Mouse (Mus musculus) B cell, adult 2 months (primary cell): ENCODE data around the gene Clrn1.
"Not testable (repeated sequence)": the region's sequence is repeated elsewhere in the genome, so short reads cannot be mapped to it uniquely, and the experiment has no call there.

Experiments used
- DNase-seq, 2 experiments: peaks; one replicate each; pipeline ENCODE4 v3.0.0; 2022

The Clrn1 gene

DNA sequence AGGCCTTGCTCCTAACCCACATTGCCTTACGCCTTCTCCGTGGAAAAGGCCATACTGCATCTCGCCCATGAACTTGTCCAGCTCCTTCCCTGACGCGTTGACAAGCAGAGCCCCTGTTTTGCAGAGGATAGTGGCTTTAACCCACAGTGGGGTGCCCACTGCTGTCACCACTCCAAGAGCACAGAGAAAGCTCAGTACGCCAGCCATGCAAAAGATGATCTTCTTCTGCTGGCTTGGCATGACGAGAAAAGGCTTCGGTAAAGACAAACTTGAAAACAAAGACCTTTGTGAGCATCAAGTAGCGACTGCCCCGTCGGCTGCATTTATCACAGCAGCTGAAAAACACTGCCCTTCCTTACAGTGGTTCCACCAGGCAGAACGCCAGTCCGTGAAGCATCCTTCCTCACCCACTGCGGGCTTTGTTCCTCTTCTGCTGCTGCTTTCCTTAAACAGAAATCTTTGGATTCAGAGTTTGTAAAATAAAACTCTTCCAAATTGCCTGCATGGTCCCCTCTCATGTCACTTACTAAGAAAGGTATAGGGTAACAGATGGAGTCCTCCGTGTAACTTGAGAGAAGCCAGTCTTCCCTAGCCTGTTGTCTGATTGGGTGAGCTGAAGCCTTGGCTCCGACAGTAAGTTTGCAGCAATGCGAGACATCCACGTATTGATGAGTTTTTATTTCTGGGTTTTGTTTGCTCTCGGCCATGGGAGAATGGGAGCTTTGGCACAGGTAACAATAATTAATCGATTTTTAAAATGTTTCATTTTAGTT lies at the start of gene Clrn1:
Gene Clrn1, minus strand, starts transcription at position 540 of the 773 bp plus-strand sequence.
- DNase-seq: no peak

DNA sequence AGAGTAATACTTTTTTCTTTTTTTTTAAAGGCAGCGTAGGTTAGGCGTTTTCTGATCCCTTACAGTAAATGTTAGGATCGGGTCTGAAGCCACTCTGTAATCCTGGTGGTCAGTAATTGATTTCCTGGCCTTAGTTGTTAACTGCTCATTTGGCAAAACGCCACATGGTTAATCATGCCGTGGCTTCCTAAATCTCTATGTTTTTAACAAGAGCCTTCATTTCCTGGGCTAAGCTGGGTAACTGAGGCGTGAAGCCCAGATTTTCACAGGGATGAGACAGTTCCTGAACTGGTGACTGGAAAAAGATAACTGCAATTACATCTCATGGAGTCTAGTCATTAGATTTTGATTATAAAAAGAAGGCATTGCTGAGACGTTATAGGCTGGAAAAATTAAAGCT lies 38.9 kb upstream of the Clrn1 start:
- DNase-seq: no peak

DNA sequence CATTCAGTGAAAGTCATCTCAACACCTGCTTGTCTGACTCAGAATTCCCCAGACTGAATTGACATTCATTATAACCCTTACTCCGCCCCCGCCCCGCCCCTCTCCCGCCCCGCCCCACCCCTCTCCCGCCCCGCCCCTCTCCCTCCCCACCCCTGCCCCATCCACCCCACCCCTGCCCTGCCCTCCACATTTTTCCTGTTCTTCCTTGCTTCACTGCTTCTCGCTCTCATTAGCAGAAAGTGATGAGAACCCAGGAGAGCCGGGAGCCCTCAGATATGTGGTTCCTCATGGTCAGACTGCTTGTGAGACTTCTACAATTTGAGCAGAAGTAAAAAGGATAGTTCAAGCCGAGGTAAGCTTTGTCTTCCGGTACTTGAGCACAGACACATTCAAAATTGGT lies 38.0 kb upstream of the Clrn1 start:
- no peak for DNase-seq

DNA sequence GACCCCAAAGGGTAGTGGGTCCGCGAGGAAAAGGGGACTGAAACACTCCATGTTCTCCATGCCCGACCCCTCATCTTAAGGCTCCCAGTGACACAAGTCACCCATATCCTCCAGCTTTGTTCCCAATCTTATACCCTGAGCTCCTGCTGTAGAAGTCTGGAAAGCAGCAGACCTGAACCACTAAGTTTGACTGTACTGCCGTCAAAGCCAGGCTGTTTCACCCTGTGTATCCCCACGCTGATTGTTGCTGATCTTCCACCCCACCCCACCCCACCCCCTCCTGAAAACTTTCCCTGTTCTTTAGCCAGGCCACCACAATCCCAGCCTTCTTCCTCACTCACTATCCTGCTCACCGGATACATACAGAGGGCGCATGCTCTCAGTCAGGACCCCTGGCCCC lies 37.5 kb upstream of the Clrn1 start:
- no peak for DNase-seq

DNA sequence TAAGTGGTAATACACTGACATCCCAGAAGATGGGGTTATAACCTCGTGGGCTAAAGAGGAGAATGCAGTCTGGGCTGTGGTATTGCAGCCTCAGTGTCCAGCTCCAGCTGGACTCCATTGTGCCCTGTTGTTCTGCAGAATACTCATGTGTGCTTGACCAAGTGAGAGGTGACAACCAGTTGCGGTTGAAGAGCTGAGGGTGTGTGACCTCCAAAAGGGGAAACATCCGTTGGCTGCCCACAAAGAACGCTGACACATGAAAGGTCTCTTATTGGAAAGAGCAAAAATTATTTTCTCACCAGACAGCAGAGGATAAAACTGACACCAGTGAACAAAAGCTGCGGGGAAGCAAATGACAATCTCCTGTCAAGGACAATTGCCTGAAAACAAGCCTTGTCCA lies 36.2 kb upstream of the Clrn1 start:
- DNase-seq: no peak

DNA sequence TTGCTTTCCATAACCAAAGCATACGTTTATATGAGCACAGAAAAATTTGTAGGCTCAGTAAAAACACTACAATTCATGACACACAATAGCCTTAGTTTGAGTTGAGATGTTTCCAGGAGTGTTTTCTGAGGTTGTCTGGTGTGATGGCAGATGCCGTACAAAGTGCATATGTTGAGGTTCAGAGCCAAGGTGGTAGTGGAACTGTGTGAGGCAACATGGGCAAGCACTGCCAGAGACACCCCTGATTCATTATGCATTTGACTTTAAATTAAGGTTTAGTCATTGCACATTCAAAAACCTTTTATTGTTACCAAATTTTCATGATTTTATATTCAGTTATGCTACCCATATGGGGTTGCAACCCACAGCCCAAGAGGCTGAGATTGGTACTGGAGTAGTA lies 19.5 kb upstream of the Clrn1 start:
- no peak for DNase-seq

DNA sequence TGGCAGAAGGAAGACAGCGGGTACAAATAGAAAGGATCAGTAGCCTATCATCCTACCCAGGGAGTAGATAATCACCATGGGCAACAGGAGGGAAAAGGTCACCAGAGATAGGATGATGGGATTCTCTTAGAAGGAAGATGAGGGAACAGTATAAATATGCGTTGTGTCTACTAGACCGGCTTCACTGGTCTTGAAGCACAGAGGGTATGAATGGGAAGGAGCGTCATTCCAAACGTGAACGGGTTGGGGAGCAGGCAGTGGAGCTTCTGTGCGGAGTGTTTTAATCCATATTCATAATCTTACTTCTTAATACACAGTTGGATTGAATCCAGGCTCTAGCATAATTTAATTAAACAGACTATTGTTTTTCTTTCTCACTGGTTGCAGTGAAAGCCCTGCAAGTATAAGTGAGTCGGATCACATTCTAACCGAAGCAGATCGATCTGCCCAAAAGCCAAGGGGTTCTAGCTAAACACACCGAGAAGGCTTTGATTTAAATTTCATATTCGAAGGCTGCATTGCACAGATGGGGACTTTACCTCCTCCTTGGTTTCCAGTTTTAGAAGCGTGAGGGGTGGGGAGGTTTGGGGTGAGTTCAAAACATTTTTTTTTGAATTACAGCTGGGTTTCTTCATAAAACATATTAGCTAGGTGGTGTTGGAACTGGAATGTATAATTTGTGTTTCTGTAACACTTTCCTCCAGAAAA lies 17.1 kb upstream of the Clrn1 start:
- DNase-seq: no peak

DNA sequence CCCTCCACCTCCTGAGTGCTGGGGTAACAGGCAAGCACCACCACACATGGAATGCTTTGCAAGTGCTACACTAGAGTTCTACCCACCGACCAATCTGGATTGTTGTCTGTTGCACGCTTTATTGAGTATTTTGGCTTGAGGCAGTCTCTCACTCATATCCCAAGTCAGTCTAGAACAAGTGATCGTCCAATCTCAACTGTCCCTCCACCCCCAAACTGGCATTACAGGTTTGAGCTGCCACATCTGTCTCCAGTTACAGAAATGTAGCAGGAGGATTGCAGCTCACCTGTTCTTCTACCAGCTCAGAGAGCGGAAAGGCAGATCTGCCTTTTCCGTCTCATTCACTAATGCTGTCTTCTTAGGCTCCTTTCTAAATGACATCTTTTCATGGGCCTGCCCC lies 10.0 kb upstream of the Clrn1 start:
- DNase-seq: no peak

DNA sequence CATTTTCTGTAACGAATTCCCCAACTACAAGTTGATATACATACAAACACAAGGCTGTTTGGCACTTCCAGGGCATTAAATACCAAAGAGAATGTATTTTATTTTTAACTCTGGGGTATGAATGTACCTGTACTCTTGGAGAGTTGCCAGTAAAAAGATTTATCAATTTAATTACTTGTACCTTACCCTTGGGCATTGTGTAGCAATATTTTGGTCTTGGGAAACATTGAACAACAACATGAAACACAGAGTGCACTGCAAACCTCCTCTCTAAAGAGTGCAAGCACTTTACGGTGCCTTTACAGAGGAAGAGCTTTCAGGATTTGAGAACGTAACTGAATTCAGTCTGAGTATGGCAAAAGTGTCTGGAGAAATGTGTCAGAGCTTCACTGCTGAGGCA lies 9.4 kb upstream of the Clrn1 start:
- DNase-seq: no peak

DNA sequence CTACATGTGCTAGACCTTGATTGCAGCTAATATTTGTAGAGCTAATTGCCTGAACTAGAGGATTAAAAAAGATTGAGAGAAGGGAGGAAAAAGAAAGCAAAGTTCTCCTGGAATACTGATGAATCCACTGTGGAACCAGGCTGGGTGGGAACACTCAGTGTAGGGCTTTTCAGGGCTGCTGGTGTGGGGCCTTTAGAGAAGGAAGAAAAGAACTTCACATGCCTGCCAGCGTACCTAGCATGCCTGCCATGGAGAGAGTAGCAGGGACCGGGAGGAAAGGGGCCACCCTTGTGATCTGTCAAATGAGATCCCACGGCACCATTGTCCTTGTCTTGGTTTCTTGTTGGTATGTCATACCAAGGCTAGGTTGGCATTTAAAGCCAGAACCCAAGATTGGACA lies 4.5 kb upstream of the Clrn1 start:
- DNase-seq: no peak

DNA sequence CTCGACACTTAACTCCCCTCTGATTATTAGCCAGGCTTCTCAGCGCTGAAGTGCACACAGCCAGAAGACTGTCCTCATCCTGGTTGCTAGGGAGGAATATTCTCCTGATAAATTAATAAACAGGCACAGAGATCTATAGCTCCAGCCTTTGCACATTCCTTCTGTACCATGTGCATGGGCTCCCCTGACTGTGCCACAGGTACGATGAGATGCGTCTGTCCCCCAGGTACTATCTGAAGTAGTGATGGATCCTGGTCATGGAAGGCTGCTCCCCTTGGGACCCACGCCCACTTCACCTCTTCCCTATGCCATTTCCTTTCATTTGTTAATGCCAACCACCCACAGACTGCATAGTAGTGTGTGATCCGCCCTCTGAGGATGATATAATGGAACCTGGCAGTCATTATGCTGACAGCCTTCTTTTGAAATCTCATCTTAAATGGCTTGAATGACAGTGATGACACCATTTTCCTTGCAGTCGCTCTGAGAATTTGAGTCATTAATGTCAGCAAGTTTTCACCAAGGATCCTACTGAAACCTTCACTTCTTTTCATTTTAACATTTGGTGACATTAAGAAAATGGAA lies 3.1 kb upstream of the Clrn1 start:
- no peak for DNase-seq

DNA sequence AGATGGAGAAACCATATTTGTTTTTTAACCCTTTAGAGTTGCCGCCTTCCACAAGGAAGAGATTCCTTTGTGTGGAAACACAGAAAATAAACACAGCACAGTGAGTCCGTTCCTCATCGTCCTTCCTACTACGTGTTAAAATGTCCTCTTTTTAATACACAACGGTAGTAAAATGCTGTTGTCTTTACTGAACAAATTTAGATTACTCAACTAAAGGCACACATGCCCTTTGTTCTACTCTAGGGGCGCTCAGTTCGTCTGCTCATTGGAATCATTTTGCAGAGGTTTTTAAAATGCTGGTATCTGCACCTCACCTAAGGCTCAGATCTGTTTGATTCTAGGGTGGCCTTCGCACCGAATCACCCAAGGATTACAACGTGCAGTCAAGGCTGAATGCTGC lies 2.6 kb upstream of the Clrn1 start:
- DNase-seq: no peak

DNA sequence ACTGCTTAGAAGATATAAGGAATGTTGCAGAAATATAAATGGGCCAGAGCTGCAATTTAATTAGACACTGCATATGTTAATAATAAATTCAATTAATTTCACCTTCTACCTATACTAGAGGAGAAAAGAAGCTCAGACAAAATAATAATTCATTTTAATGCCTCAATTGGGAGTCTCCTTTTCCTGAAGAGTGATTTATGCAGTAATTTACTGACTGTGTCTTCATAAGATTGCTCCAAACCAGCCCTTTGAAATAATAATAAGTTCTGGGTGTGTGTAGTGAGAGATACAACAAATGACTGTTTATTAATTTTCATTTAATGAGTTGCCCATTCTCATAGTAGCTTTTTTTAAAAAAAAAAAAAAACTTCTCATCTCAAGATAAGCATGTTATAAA lies 1.6 kb downstream of the Clrn1 start:
- no peak for DNase-seq

DNA sequence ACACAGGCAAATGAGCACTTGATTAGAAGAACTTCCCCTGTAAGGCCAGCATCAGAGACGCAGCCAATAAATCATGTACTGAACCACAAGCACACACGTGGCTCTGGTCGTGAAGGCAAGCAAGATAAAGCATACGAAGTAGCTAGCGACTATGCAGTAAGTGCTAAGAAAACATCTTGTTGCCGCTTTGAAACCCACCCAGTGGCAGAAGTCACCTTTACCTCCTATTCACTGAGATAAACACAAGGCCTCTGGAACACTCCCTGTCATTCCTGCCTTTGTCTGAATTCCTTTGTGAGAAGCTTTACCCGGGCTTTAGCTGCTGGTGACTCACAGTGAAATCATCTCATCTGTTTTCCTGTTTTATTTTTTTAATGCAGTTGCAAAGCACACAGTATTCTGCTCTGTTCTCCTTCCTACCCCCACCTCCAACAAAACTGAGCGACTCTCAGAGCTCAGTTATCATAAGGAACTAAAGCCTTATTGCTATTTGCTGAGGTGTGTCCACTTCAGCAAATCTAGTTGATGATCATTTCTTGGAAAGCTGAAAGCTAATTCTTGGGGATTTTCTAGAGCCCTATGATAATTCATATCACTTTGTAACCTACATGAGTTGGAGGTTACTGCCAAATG lies 2.1 kb downstream of the Clrn1 start:
- no peak for DNase-seq

DNA sequence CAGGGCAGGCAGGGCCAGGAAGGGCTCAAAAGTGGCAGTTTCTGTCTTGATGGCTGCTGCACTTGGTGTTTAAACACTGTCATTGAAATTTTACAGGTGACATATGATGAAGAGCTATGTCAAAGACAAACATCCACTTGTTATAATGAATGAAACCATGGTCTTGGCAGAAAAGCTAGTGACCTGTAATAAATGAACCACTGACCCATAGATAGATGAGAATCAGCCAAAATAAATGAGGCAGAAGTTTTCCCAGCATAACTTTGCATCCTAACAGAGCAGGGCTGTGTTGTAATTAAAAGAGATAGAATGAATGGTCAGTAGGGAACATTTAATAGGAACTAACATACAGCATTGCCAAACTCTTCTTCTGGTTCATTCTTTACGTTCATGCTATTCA lies 4.1 kb downstream of the Clrn1 start:
- DNase-seq: no peak

DNA sequence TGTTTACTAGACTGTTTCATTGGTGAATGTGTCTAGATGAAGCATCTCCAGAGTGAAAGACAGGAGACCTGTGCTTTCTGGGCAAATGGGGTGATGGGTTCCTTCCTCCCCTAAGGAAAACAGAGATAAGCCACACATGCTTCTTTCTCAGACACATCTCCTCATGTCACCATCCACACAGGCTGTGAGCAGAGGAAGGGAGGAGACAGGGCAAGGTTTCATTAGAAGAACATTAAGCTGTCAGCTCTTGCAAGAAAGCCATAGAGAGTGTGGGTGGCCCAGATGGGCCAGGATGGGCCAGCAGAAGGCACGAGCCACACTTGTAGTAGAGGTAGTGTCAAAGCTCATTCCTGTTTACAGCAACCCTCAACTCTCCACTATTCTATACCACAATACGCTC lies 5.0 kb downstream of the Clrn1 start:
- DNase-seq: no peak

DNA sequence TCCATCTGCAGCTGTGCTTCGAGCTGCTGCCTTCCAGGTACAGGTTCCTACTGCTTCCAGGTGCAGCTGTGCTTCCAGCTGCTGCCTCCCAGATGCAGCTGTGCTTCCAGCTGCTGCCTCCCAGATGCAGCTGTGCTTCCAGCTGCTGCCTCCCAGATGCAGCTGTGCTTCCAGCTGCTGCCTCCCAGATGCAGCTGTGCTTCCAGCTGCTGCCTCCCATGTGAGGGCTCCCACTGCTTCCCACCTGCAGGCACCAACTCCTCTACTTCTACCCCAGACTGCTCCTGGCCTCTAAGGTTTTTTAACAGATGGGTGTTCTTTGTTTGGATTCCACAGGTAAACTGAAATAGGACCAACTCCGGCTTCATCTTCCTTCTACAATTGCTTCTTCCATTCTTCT lies 13.3 kb downstream of the Clrn1 start:
- not testable (repeated sequence) for DNase-seq

DNA sequence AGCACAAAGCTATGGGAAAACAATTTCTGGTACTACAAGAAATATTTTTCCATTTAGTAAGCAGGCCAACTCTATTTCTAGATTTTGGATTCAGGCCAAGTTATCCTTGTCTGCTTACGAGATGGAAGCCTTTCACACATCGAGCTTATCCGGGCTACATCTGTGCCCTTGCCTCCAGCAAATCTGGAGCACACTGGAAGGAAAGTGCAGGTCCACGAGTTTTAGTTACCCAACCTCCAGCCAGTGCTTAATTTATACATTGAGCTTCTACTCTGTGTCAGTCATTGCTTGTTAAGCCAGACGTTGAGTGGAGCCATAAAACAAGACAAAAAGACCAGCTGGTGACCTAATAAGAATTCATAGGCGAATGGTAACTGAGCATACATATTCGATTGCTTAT lies 19.4 kb downstream of the Clrn1 start:
- DNase-seq: no peak

DNA sequence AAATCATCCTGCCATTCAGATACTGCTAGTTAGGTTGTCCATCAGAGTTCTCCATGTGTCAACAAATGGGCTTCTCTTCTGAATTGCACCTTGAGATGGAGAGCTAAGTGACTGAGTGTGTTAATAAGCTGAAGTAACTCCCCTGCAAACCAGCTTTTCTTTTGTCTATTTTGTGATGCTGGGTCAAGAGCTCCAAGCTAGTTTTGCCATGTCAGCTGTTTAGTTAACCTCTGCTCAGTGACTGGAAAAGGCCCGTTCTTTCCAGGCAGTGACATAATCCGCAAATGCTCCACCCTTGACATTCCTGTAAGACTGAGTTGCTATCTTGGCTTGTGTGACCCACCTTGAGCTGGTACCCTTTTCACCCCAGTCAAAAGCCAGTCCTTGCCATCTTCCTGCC lies 22.2 kb downstream of the Clrn1 start:
- no peak for DNase-seq

DNA sequence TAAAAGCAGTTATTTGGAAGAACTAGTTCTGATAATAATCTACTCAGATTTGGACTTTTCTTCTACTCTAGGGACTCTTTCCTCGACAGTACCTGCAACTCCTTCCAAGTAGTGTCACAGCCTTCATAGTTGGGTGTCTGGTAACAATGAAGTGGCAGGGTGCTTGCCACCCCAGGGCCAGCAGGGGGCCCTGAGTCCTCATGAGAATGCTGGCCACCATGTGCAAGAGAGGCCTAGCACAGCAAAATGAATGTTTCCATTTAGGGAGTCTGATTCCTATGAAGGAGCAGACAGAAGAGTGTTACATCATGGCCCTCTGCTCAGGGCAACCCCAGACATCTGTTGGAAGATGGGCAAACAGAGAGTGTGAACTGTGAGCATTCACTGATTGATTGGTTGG lies 41.7 kb downstream of the Clrn1 start:
- DNase-seq: peak in 1 of 2 experiments; percentile 1

DNA sequence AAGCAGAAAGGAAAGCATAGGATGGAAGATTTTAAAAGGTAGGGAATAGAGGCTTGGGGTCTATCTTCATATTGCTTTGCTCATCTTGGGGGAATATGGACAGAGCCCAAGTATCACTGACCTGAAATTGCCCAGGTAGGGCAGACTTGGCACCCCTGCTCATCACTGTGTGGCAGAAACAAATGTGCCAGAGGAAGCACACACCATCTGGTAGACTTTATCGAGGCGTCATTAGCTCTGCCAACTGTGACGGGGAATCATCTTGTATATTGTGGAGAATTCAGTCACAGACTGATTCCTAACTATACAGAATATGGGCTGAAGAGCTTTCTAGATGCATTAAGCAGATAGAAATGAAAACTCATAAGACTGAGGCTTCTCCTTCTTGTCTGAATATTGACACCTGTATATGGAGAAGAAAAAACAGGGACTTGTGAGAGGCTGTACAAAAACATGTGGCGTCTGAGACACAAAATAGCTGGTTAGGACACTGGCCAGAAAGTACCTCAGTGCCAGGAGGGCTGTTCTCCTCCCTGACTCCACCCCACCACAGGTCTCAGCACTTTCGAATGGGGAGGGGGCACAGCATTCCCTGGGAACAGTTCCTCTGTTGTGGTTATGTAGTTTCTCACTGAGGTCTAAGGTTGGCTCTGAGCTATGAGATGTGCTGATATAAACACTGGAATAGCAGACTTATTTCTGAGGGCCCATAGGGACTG lies 51.5 kb downstream of the Clrn1 start:
- DNase-seq: no peak

DNA sequence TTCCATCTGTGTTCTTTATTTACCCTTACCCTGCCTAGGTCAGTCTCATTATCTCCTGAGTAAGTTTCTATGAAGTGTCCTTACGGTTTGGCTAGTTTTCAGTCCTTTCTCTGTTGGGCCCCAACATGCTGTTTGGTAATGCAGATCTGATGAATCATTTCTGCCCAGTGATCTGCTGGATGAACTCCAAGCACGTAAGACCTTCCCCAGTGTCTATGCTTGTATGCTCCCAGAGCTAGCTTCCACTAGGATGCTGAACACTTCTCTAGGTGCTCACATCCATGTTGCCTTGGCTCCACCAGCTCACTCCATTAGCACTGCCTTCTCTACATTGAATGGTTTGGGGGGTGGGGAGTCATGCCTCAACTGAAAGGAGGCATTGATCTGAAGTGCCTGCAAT lies 52.3 kb downstream of the Clrn1 start:
- no peak for DNase-seq

DNA sequence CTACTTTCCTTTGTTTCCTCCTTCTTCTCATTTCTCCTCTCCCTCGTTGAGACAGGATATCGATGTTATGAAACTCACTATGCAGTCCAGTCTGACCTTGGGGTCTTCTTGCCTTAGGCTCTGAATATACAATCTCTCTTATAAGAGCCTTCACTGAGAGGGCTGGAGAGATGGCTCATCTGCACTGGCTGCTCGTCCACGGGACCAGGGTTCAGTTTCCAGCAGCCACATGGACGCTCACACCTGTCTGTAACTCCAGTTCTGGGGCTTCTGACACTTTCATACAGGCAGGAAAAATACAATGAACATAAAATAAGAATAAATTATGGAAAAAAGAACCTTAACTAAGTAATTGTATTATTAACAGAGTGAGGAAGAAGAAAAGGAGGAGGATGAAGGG lies 53.6 kb downstream of the Clrn1 start:
- DNase-seq: no peak
